Mouse (Mus musculus) neural tube, embryonic 10.5 days (tissue): ENCODE measurements around the gene Cdk5r2.
"Not testable (repeated sequence)": the region's sequence is repeated elsewhere in the genome, so short reads cannot be mapped to it uniquely, and the experiment has no call there.

Source experiments
- DNase-seq: peaks from one replicate; pipeline ENCODE4 v3.0.0-alpha.2; 2017; ENCODE audit warnings: low spot score; ENCODE audit errors: extremely low spot score

Cdk5r2 gene

GRCm38 (mm10) chr1:74854306-74855056 lies at the start of gene Cdk5r2:
Cdk5r2 (plus strand) TSS chr1:74854934.
- DNase-seq = peak; percentile 88

GRCm38 (mm10) chr1:74805340-74805835 lies 49.3 kb upstream of the Cdk5r2 start:
- DNase-seq = no peak

DNA sequence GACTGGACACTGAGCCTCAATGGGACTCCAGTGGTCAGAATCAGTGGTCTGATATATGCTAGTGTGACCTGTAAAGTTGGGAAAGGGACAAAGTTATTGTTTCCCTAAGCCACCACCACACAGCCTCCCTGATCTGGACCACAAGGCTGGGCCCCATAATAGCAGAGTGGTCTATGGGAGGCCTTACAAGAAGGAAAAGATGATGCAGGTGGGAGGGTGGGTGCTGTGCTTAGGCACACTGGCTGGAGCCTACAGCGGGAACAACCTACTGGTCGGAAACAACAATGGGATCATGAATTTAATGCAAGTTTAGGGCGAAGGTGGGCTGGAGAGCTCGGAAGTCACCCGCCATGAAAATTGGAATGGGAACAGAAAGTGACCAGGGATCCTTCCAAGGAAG lies 48.9 kb upstream of the Cdk5r2 start:
- DNase-seq = no peak

DNA sequence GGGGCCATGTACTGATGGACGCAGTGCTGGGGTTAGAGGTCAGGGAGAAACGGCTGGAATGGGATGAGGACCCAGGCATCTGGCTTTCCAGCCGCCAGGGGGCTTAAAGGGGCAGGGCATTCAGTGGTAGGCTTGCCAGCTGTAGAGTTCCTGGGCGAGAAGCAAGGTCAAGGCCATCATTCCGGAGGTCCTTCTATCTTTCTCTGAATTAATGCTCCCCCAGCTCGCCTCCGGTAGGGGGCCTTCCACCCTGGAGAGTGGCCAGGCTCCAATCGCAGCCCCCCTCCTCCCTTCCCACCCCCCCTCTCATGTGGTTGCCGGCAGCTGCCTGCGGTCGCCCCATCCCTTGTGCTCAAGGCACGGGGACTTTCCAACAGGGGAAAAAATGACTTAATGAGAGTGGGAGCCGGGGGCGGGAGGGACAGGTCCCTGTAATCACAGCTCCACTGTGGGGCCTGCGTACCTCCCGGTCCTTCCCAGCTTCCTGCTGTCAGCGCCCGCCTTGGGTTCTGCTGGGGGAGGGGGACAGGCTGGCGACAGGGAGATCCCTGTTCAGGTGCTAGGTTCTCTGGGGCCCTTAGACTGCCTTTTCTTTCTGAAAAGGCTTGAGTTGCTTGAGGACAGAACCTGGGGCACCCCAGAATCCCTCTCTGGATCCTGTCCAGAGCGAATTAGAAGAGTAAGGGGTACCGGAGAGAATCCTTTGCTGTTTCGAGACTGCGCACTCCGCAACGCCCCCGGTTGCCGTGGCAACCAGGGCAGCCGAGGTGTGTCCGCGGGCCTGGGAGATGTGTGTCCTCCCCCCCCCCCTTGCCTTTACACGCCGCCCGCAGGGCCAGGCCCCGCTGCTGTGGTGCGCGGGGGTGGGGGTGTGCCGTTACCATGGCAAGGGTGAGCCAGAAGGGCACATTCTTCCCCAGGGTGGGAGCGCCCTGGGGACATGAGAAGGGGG lies 48.1 kb upstream of the Cdk5r2 start:
- peak; percentile 65 for DNase-seq

GRCm38 (mm10) chr1:74807551-74808071 lies 47.1 kb upstream of the Cdk5r2 start:
- peak; percentile 58 for DNase-seq

GRCm38 (mm10) chr1:74808078-74808477 lies 46.7 kb upstream of the Cdk5r2 start:
- peak; percentile 95 for DNase-seq

DNA sequence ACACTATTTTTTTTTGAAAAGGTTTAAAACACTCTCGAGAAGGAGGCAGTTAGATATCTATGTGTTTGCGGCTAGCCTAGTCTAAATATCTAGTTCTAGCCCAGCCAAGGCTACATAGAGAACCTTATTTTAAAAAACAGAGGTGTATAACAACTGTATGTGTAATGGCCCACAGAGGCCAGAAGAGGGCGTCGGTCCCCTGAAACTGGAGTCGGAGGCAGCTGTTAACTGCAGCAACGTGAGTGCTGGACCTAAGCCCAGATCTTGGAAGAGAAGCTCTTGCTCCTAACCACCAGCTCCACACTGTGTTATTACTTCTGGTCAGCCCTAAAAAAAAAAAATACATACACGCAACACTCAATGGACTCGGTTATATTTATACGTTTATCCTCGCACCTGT lies 45.7 kb upstream of the Cdk5r2 start:
- DNase-seq = no peak

DNA sequence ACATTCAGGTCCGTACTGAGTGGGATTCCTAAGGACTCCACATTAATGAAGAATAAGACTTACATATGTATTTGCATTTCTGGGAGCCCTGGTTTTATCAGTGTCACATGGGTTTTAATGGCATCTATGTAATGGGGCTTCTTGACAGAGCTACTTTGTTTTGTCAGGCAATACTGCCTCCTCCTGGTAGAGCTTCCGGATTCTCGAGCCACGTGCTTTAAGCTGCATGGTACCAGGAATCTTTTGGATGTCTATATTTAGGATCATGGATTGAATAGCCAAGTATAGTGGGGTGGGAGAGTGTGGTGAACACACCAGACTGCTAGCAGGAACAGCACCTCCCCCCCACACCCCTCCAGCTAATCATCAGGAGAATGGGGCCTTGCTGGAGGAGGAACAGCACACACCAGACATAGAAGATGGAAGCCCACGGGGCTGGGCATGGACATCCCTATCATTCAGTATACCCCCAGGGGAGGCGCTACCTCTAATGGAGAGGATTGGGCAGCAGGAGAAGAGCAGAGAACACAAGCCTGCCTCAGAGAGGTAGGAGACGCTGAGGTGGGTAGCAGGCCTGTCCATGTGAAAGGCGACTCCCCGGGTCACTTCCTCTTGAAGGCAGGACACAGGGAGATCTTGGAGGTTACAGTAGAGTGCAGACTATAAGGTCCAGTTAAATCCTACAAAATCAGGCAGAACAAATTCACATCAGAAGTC lies 39.6 kb upstream of the Cdk5r2 start:
- no peak for DNase-seq

- not testable (repeated sequence) for DNase-seq
Observed at GRCm38 (mm10) chr1:74815965-74816364, 38.8 kb upstream of the Cdk5r2 start.

- DNase-seq = peak; percentile 92
Observed at GRCm38 (mm10) chr1:74816612-74817199, 38.0 kb upstream of the Cdk5r2 start.

DNA sequence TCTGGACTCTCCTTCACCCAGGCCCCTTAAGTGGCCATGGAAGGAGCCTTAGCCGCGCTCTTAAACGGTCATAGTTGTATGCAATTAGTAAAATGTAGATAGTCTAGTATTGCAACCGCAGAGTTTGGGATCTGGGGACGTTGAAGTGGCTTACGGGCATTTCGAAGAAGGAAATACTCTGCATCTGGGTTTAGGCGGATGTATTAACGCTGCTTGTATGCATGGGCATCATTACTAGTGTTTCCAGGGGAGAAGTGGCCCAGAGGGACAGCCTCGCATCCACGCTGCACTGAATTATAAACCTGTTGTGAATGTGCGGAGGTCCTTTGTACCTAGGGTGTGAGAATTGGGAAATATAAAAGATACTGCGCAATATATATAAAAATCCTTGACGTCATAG lies 37.5 kb upstream of the Cdk5r2 start:
- no peak for DNase-seq

DNA sequence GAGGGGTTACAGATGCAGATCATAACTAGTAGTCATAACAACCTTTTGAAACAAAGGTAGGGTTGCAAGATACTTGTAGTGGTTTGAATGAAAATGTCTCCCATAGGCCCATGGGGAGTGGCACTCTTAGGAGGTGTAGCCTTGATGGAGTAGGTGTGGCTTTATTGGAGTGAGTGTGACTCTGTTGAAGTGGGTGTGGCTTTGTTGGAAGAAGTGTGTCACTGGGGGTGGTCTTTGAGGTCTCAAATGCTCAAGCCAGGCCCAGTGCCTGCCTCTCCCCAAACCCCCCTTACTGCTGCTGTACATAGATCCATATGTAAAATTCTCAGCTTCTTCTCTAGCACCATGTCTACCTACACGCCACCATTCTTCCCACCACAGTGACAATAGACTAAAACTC lies 36.2 kb upstream of the Cdk5r2 start:
- no peak for DNase-seq

DNA sequence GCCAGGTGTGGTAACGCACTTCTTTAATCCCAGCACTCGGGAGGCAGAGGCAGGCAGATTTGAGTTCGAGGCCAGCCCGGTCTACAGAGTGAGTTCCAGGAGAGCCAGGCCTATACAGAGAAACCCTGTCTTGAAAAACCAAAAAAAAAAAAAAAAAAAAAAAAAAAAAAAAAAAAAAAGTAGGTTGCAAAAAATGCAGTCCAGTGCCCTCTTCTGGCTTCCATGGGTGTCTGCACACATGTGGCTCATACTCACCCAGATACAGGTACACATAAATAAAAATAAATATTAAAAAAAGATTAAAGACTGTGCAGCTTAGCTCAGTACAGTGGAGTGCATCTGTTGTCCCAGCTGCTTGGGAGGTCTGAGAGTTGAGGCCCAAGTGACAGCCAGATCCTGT lies 31.1 kb upstream of the Cdk5r2 start:
- DNase-seq = not testable (repeated sequence)

DNA sequence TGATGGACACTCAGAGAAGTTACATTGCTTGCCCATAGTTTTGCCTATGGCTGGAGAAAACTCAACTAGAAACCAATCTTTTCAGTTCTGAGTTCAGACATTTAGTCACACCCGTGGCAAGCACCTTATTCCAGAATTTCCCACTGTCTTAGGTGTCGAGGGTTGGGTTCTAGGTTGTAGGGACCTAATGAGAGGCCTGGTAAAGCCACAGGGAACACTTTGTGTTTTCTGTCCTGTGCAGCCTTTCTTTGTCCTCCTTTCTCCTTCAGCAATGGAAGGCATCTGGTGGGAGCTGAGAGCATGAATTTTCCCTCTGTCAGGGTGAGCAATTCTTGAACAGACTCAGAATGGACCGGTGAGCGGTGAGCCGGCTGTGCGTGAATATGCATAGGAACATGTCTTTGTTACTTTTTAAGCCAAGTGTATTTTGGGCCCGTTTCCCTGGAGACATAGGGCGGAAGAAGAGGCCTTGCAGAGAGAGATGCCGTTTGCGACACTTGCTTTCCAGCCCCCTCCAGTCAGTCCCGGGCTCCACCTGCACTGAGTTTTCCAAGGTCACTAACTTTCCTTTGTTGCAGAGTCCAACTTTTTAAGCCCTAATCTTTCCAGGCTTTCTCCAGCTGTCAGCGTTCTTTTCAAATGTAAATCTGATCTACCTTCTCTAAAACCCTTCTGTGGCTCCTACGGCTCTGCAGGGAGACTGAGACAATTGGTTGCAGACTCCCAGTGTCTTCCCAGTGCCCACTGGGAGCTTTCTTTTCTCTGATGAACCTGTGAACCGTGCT lies 30.0 kb upstream of the Cdk5r2 start:
- DNase-seq = peak; percentile 57

DNA sequence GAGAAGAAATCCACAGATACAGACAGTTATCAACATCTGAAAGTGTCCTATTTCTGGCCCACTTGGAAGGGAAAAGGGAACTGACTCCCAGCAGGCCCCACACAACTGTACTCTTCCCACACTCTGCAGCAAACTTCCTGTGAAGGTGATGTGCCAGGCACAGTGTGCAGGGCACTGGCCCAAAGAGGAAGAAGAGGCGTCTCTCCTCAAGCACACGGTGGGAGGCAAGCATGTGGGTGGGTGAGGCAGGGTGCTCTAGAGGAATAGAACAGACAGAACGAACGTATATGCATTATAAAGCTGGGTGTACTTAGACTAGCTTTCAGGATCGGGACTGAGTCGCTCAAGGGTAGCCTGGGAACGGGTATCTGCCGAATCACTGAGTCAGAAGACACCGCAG lies 24.7 kb upstream of the Cdk5r2 start:
- no peak for DNase-seq

DNA sequence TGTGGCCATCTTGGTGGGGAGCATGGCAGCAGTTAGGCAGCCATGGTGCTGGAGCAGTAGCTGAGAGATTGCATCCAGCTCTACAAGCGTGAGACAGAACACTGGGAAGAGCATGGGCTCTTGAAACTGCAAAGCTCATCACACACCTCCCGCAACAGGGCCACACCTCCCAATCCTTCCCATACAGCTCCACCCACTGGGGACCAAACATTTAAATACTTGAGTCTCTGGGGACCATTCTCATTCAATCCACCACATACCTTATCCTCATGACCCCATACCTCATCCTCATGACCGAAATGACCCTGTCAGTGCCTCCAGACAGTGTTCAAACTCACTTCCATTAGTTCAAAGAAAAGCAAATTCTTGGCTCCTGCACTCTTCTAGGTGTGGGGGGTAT lies 21.5 kb upstream of the Cdk5r2 start:
- DNase-seq = no peak

- DNase-seq = no peak
Observed at GRCm38 (mm10) chr1:74843090-74843489, 11.6 kb upstream of the Cdk5r2 start.

GRCm38 (mm10) chr1:74846341-74846740 lies 8.4 kb upstream of the Cdk5r2 start:
- no peak for DNase-seq

DNA sequence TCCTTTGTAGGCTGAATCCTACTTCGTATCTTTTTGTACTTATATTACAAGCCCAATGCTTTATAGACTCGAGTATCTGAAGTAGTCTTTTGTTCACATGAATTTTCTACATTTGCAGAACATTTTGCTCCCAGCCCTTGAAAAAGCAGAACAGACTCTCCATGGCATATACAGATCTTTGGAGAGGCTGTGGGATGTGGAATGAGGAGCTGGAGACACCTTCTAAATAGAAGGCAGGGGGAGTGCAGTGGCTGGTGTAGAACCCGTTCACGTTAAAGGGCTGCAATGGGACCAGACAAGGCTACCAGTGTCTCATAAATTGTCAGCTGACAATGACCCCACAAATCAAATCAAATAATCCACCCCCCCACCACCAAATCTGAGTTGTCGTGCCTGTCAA lies 5.8 kb upstream of the Cdk5r2 start:
- no peak for DNase-seq

DNA sequence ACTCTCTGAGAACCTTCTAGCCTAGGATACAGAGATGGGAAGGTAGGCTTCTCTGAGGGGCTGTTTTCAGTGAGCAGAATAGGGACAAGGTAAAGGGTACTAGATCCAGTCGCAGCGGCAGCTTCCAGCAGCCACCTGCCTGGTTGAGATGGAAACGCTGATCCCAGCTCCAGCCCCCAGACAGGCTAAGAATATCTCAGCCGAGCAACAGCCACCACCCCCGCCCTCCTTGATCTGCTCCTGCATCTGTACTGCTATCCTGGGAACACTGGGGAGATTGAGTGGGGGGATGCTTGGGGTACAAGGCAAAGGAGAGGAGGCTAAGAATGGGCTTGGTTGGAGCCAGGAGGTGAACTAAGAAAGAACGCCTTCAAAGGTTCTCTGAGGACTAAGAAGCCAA lies 4.5 kb upstream of the Cdk5r2 start:
- no peak for DNase-seq
